Mouse (Mus musculus) spleen, embryonic (tissue): Measurements from ENCODE around the gene Defb25.

Experiments used
- CTCF ChIA-PET: fragments of 350-600 bp; sonication (Branson Sonifier 250); formaldehyde crosslinking; loops from one replicate; lab custom pipeline; 2022; lab: Charles Lee

The Defb25 gene

GRCm38 (mm10) chr2:152580107-152580506 lies 42.7 kb downstream of the Defb25 start, which contains the start of gene Defb19:
Defb19 (minus strand) TSS chr2:152580312.
- CTCF ChIA-PET: no interaction called here

GRCm38 (mm10) chr2:152573484-152573883 lies 49.4 kb downstream of the Defb25 start:
- CTCF ChIA-PET: no interaction called here
